Mouse (Mus musculus) ZHBTc4 (cell line): Measurements from ENCODE around the gene Cdh10.

Source experiments
- DNase-seq: peaks from one replicate; pipeline ENCODE4 v3.0.0-alpha.2; 2011; ENCODE audit warnings: low read depth, low spot score

The Cdh10 gene

DNA sequence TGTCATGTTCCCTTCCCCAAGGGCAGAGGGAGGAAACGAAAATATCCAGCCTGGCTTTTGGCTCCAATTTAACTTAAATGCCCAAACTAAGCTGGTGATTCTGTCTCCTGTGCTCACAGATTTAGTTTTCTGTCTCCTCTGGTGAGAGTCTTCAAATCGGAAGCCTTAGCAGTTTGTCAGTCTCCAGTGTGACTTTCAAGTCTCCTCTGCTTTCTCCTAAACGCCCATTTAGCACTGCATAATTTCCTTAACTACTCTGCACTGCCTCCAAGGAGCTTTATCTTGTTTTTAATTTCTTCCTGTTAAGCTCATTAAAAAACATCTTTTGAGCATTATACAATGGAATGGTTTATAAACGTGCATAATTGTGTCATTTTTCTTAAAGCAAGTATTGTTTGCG lies 156.3 kb downstream of the Cdh10 start:
- no peak for DNase-seq

- no peak for DNase-seq
Measured at GRCm38 (mm10) chr15:18984891-18985290, 166.1 kb downstream of the Cdh10 start.

GRCm38 (mm10) chr15:18987671-18988070 lies 168.9 kb downstream of the Cdh10 start:
- DNase-seq, result no peak

DNA sequence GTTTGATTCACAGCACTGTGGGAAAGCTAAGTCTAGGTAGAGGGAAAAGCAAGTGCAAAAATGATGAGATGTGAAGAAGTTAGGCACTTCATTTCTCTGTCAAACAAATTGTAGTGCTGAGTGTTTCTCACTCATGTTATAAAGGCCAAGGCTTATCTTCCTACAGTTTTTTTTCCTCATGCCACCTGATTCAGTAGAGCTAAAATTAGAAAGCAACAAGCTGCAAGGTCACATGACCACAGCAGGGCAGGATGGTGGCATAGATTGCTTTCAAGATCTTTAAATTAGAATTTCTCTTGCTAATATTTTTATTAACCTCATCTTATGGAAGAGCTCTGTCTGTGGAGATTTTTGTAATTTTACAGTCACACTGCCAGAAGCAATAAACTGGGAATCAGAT lies 174.8 kb downstream of the Cdh10 start:
- DNase-seq, result no peak

- DNase-seq, result no peak
Measured at GRCm38 (mm10) chr15:18994294-18994693, 175.5 kb downstream of the Cdh10 start.

DNA sequence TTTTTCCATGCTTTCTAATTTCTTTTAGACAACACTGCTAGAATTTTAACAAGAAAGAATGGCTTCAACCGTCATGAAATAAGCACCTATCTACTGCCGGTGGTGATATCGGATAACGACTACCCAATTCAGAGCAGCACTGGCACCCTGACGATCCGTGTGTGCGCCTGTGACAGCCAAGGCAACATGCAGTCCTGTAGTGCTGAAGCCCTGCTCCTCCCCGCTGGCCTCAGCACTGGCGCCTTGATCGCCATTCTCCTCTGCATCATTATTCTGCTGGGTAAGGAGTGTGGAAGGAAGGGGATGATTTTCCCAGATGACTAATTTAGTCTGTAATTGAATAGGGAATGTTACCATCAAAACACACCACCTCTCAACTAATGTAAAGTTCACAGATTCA lies 192.1 kb downstream of the Cdh10 start:
- no peak for DNase-seq

GRCm38 (mm10) chr15:19032983-19033382 lies 214.2 kb downstream of the Cdh10 start:
- no peak for DNase-seq

DNA sequence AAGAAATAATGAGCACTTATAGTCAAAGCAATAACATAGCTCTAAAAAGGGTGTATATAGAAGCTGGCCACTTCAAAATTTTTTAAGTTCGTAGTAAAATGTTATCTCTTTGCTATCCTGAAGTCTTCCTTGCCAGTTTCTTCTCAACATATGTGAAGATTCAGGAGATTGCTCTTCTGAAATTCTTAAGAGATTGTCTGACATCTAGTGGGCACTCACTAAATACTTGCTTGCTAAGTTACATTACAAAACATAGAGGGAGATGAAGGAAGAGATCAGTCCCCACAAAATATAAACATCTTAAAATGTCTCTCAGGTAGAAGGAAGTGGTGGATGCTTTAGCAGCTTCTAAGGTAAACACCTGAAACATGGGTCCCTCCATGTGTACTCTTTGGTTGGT lies 221.3 kb downstream of the Cdh10 start:
- DNase-seq, result no peak
